Mouse (Mus musculus): ENCODE results near the gene Apol7b. TPM values are rescaled to one million over a fixed set of nuclear protein-coding genes. Genes with fewer than 3 reads are reported as not detected.

Apol7b gene
- polyA plus RNA-seq, 1 experiment: 12.4 TPM

DNA sequence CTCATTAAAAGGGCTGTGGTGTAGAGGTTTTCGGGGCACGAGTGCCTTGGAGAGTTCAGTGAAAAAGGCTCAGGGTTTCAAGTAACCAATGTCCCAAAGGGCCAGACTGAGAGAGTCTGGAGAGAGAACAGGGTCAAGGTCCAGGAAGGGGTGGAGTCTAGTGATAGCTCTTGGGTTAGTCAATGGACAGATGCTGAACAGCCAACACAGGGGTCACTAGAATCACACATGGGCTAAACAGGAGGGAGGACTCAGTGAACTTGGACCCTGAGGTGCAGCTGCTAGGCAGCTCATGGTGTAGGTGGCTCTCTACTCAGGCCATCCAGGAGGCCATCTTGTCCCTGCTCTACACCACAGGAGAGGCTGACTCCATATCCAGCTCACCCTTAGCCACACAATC is 59.8 kb downstream of the Apol7b start:
- Histone ChIP-seq H3K36me3 (ENCODE audit: control insufficient read depth, insufficient read depth, low read length) (no peaks in the 10 kb centered on the region), H3K4me1 (ENCODE audit: control insufficient read depth, insufficient read depth, low read length) (no peaks in the 10 kb centered on the region), H3K27me3 (ENCODE audit: control insufficient read depth, insufficient read depth, low read length) (no peaks in the 10 kb centered on the region), H3K27ac (ENCODE audit: control insufficient read depth, insufficient read depth, low read depth, low read length) (no peak overlapping the region), H3K4me3 (ENCODE audit: control insufficient read depth, low read depth, low read length) (no peak overlapping the region)
- TF ChIP-seq CTCF (IDR thresholded peaks at IDR 0.05; ENCODE audit: control insufficient read depth, insufficient read depth, insufficient replicate concordance, low read depth, low read length) (no peak), POLR2A (IDR thresholded peaks at IDR 0.05; ENCODE audit: control insufficient read depth, low read depth, low read length) (no peak)

DNA sequence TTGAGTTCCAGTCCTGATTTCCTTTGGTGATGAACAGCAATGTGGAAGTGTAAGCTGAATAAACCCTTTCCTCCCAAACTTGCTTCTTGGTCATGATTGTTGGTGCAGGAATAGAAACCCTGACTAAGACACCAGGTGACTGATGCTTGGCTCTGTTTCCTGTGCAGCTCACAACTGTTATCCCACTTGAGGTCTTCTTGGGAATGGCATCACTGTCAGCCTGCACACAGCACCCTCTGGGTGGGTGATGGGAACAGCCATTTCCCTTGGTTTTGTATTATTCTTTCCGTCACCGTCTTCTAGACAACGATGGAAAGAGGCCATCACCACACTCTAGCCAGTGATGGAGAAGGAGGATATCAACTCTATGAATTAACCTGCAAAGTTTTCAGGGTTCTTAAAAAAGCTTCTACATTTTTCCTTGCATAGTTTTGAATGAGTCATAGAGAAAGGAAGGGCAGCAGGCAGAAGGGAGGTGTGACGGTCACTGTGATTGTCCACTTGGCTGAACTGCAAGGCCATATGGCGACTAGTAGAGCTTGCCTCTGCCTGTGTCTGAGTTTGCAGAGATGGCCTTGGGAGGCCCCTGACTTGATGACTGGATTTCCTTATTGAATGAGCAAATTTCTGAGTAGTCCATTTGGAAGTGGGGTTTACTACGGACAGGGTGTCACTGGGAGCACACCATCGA is 62.8 kb downstream of the Apol7b start:
- Histone ChIP-seq H3K27ac (ENCODE audit: control insufficient read depth, insufficient read depth, low read depth, low read length) (no peak overlapping the region), H3K4me1 (ENCODE audit: control insufficient read depth, insufficient read depth, low read length) (no peaks in the 10 kb centered on the region), H3K27me3 (ENCODE audit: control insufficient read depth, insufficient read depth, low read length) (no peaks in the 10 kb centered on the region), H3K4me3 (ENCODE audit: control insufficient read depth, low read depth, low read length) (no peak overlapping the region), H3K36me3 (ENCODE audit: control insufficient read depth, insufficient read depth, low read length) (no peaks in the 10 kb centered on the region)
- TF ChIP-seq POLR2A (IDR thresholded peaks at IDR 0.05; ENCODE audit: control insufficient read depth, low read depth, low read length): no peak
- TF ChIP-seq CTCF (IDR thresholded peaks at IDR 0.05; ENCODE audit: control insufficient read depth, insufficient read depth, insufficient replicate concordance, low read depth, low read length): no peak

DNA sequence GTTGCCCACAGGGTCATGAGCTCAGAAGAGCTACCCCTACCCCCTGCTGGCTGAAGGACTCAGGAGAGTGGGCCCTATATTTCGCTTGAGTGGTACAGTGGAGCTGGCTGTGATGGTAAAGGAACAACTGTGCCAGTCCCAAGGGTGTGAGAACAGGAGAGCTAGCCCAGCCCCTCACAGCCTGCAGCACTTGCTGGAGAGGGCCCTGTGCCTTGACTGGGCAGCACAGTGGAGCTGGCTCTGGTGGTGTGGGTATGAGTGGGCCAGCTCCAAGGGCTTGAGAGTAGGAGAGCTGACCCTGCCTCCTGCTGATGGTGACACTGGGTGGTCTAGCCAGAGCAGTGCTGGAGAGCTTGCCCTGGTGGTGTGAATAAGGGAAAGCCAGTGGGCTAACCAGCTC is 64.4 kb downstream of the Apol7b start:
- Histone ChIP-seq H3K36me3 (ENCODE audit: control insufficient read depth, insufficient read depth, low read length) (no peaks in the 10 kb centered on the region), H3K27ac (ENCODE audit: control insufficient read depth, insufficient read depth, low read depth, low read length) (no peak overlapping the region), H3K4me3 (ENCODE audit: control insufficient read depth, low read depth, low read length) (no peak overlapping the region), H3K4me1 (ENCODE audit: control insufficient read depth, insufficient read depth, low read length) (no peaks in the 10 kb centered on the region), H3K27me3 (ENCODE audit: control insufficient read depth, insufficient read depth, low read length) (no peaks in the 10 kb centered on the region)
- no peak for TF ChIP-seq CTCF (IDR thresholded peaks at IDR 0.05; ENCODE audit: control insufficient read depth, insufficient read depth, insufficient replicate concordance, low read depth, low read length)
- no peak for TF ChIP-seq POLR2A (IDR thresholded peaks at IDR 0.05; ENCODE audit: control insufficient read depth, low read depth, low read length)

- Histone ChIP-seq H3K27ac (ENCODE audit: control insufficient read depth, insufficient read depth, low read depth, low read length) (no peak overlapping the region), H3K36me3 (ENCODE audit: control insufficient read depth, insufficient read depth, low read length) (no peaks in the 10 kb centered on the region), H3K27me3 (ENCODE audit: control insufficient read depth, insufficient read depth, low read length) (no peaks in the 10 kb centered on the region), H3K4me1 (ENCODE audit: control insufficient read depth, insufficient read depth, low read length) (no peaks in the 10 kb centered on the region), H3K4me3 (ENCODE audit: control insufficient read depth, low read depth, low read length) (no peak overlapping the region)
- TF ChIP-seq POLR2A (IDR thresholded peaks at IDR 0.05; ENCODE audit: control insufficient read depth, low read depth, low read length) (no peak; the same call in 1 of the 2 replicates), CTCF (IDR thresholded peaks at IDR 0.05; ENCODE audit: control insufficient read depth, insufficient read depth, insufficient replicate concordance, low read depth, low read length) (peak; percentile 8; the same call in 1 of the 2 replicates)
Measured at GRCm38 (mm10) chr15:77382271-77382850, 64.9 kb downstream of the Apol7b start.

- Histone ChIP-seq H3K27me3 (ENCODE audit: control insufficient read depth, insufficient read depth, low read length) (no peaks in the 10 kb centered on the region), H3K36me3 (ENCODE audit: control insufficient read depth, insufficient read depth, low read length) (no peaks in the 10 kb centered on the region), H3K27ac (ENCODE audit: control insufficient read depth, insufficient read depth, low read depth, low read length) (no peak overlapping the region), H3K4me3 (ENCODE audit: control insufficient read depth, low read depth, low read length) (no peak overlapping the region), H3K4me1 (ENCODE audit: control insufficient read depth, insufficient read depth, low read length) (no peaks in the 10 kb centered on the region)
- TF ChIP-seq POLR2A (IDR thresholded peaks at IDR 0.05; ENCODE audit: control insufficient read depth, low read depth, low read length) (no peak), CTCF (IDR thresholded peaks at IDR 0.05; ENCODE audit: control insufficient read depth, insufficient read depth, insufficient replicate concordance, low read depth, low read length) (no peak)
Measured at GRCm38 (mm10) chr15:77381481-77381880, 65.8 kb downstream of the Apol7b start.

- H3K27me3 ChIP-seq (ENCODE audit: control insufficient read depth, insufficient read depth, low read length): no peaks in the 10 kb centered on the region
- no peak overlapping the region for H3K4me3 ChIP-seq (ENCODE audit: control insufficient read depth, low read depth, low read length)
- H3K36me3 ChIP-seq (ENCODE audit: control insufficient read depth, insufficient read depth, low read length): no peaks in the 10 kb centered on the region
- H3K4me1 ChIP-seq (ENCODE audit: control insufficient read depth, insufficient read depth, low read length): no peaks in the 10 kb centered on the region
- no peak overlapping the region for H3K27ac ChIP-seq (ENCODE audit: control insufficient read depth, insufficient read depth, low read depth, low read length)
- TF ChIP-seq POLR2A (IDR thresholded peaks at IDR 0.05; ENCODE audit: control insufficient read depth, low read depth, low read length) (no peak), CTCF (IDR thresholded peaks at IDR 0.05; ENCODE audit: control insufficient read depth, insufficient read depth, insufficient replicate concordance, low read depth, low read length) (no peak)
Measured at GRCm38 (mm10) chr15:77379921-77380320, 67.4 kb downstream of the Apol7b start.

- Histone ChIP-seq H3K4me1 (ENCODE audit: control insufficient read depth, insufficient read depth, low read length) (no peaks in the 10 kb centered on the region), H3K36me3 (ENCODE audit: control insufficient read depth, insufficient read depth, low read length) (no peaks in the 10 kb centered on the region), H3K27ac (ENCODE audit: control insufficient read depth, insufficient read depth, low read depth, low read length) (no peak overlapping the region), H3K27me3 (ENCODE audit: control insufficient read depth, insufficient read depth, low read length) (no peaks in the 10 kb centered on the region), H3K4me3 (ENCODE audit: control insufficient read depth, low read depth, low read length) (no peak overlapping the region)
- TF ChIP-seq POLR2A (IDR thresholded peaks at IDR 0.05; ENCODE audit: control insufficient read depth, low read depth, low read length) (no peak), CTCF (IDR thresholded peaks at IDR 0.05; ENCODE audit: control insufficient read depth, insufficient read depth, insufficient replicate concordance, low read depth, low read length) (no peak)
Measured at GRCm38 (mm10) chr15:77377419-77377818, 69.9 kb downstream of the Apol7b start.

Data from testis, adult 2 months (tissue).